19 mouse cellular contexts compared by ENCODE assay signal in genomic region chr8:103072646-103073045, GRCm38 (mm10).
DNase-seq lines count a peak whose midpoint lies in the region; ATAC-seq and TF ChIP-seq lines count a peak whose summit lies in the region.
"Had no signal": no experiment of that assay in that cellular context is flagged by ENCODE, and none has a peak within 500 bp of the region (broad histone marks: within the 10 kb centered on the region; RNA-seq: fewer than 3 reads in every experiment).

No protein-coding gene starts in this region.

- no peak overlapping the region for H3K4me2 ChIP-seq in forebrain, postnatal 0 days (ENCODE audit: low read depth)
- no peak overlapping the region for H3K4me2 ChIP-seq in midbrain, embryonic 14.5 days (ENCODE audit: low read length)
- H3K4me2 ChIP-seq: embryonic facial prominence, embryonic 12.5 days; heart, embryonic 12.5 days; limb, embryonic 12.5 days; liver, embryonic 13.5 days; lung, embryonic 15.5 days had no signal

- peaks cover 11% of the 10 kb centered on the region; the same call in 1 of the 2 replicates for H3K4me1 ChIP-seq in embryonic facial prominence, embryonic 10.5 days
- no peaks in the 10 kb centered on the region for H3K4me1 ChIP-seq in forebrain, postnatal 0 days (ENCODE audit: insufficient read depth)
- H3K4me1 ChIP-seq in midbrain, embryonic 14.5 days (ENCODE audit: control insufficient read depth, insufficient read depth, low read length): peaks cover 4% of the 10 kb centered on the region; the same call in 1 of the 2 replicates
- H3K4me1 ChIP-seq: embryonic facial prominence, embryonic 12.5 days; heart, embryonic 12.5 days; liver, embryonic 13.5 days; lung, embryonic 15.5 days had no signal

- 68% methylated on average over 1 of the region's 1 CpGs for WGBS in embryonic facial prominence, embryonic 10.5 days
- 26% methylated on average over 1 of the region's 1 CpGs for WGBS in forebrain, postnatal 0 days
- 0% methylated on average over 1 of the region's 1 CpGs for WGBS in midbrain, embryonic 14.5 days

- no peak for TF ChIP-seq CTCF in forebrain, postnatal 0 days (IDR thresholded peaks at IDR 0.05; ENCODE audit: low read depth)

- DNase-seq in embryo, embryonic 10.5 days (ENCODE audit: low spot score): peak; percentile 35
- no peak for DNase-seq in embryonic facial prominence, embryonic 10.5 days (ENCODE audit: low spot score)
- no peak for DNase-seq in forebrain, postnatal 0 days
- DNase-seq in midbrain, embryonic 14.5 days: peak; percentile 68
- no peak for DNase-seq in cerebellum, postnatal 10 days
- no peak for DNase-seq in spleen, postnatal 4 days (ENCODE audit: low spot score in 2 of 2)
- DNase-seq: adrenal gland, postnatal 25 days; cerebellum, adult 8-10 months; heart, postnatal 4 days; liver, embryonic 13.5 days; thymus, postnatal 14 days had no signal

- H3K27me3 ChIP-seq in embryonic facial prominence, embryonic 10.5 days (replicated peaks; ENCODE audit: low read depth, poor library complexity, severe bottlenecking): no peaks in the 10 kb centered on the region
- H3K27me3 ChIP-seq in forebrain, postnatal 0 days (ENCODE audit: insufficient read depth, low read length): no peaks in the 10 kb centered on the region
- H3K27me3 ChIP-seq in midbrain, embryonic 14.5 days (ENCODE audit: control insufficient read depth, insufficient read depth, low read length): no peaks in the 10 kb centered on the region
- H3K27me3 ChIP-seq: embryonic facial prominence, embryonic 12.5 days; heart, embryonic 12.5 days; limb, embryonic 12.5 days; liver, embryonic 13.5 days; lung, embryonic 15.5 days had no signal

- peak; percentile 43; the same call in 1 of the 2 replicates for ATAC-seq in forebrain, postnatal 0 days
- peak; percentile 89; the same call in 1 of the 2 replicates for ATAC-seq in midbrain, embryonic 14.5 days (ENCODE audit: low FRiP score, low TSS enrichment)
- no peak for ATAC-seq in megakaryocyte-erythroid progenitor cell, adult 5-6 weeks (replicated peaks; ENCODE audit: low FRiP score, low TSS enrichment, poor library complexity, severe bottlenecking)
- ATAC-seq: intestine, embryonic 16.5 days had no signal

- no peak overlapping the region for H3K9ac ChIP-seq in forebrain, postnatal 0 days
- H3K9ac ChIP-seq in midbrain, embryonic 14.5 days (replicated peaks; ENCODE audit: low read length): no peak overlapping the region
- H3K9ac ChIP-seq: embryonic facial prominence, embryonic 12.5 days; heart, embryonic 12.5 days; limb, embryonic 12.5 days; liver, embryonic 13.5 days; lung, embryonic 15.5 days had no signal

- no peaks in the 10 kb centered on the region for H3K9me3 ChIP-seq in embryonic facial prominence, embryonic 10.5 days
- H3K9me3 ChIP-seq in forebrain, postnatal 0 days (ENCODE audit: low read length): no peaks in the 10 kb centered on the region
- no peaks in the 10 kb centered on the region for H3K9me3 ChIP-seq in midbrain, embryonic 14.5 days (ENCODE audit: control insufficient read depth, low read length)
- H3K9me3 ChIP-seq: embryonic facial prominence, embryonic 12.5 days; heart, embryonic 12.5 days; limb, embryonic 12.5 days; liver, embryonic 13.5 days; lung, embryonic 15.5 days had no signal

- no peaks in the 10 kb centered on the region for H3K36me3 ChIP-seq in embryonic facial prominence, embryonic 10.5 days (replicated peaks)
- no peaks in the 10 kb centered on the region for H3K36me3 ChIP-seq in forebrain, postnatal 0 days (ENCODE audit: insufficient read depth)
- no peaks in the 10 kb centered on the region for H3K36me3 ChIP-seq in midbrain, embryonic 14.5 days (ENCODE audit: control insufficient read depth, insufficient read depth, low read length)
- H3K36me3 ChIP-seq: embryonic facial prominence, embryonic 12.5 days; heart, embryonic 12.5 days; limb, embryonic 12.5 days; liver, embryonic 13.5 days; lung, embryonic 15.5 days had no signal

- H3K27ac ChIP-seq in embryonic facial prominence, embryonic 10.5 days (replicated peaks): 0 out of 2 replicates have a peak overlapping the region, but pooled peaks have one; percentile 61
- H3K27ac ChIP-seq in forebrain, postnatal 0 days (ENCODE audit: low read depth, low read length): no peak overlapping the region
- H3K27ac ChIP-seq in midbrain, embryonic 14.5 days (replicated peaks; ENCODE audit: low read depth, low read length): peak overlapping the region; percentile 71
- H3K27ac ChIP-seq: embryonic facial prominence, embryonic 12.5 days; limb, embryonic 12.5 days; liver, embryonic 13.5 days; lung, embryonic 15.5 days; macrophage; stomach, postnatal 0 days had no signal

- H3K4me3 ChIP-seq in embryonic facial prominence, embryonic 10.5 days: no peak overlapping the region
- no peak overlapping the region for H3K4me3 ChIP-seq in forebrain, postnatal 0 days (ENCODE audit: low read depth, low read length)
- no peak overlapping the region for H3K4me3 ChIP-seq in midbrain, embryonic 14.5 days (replicated peaks; ENCODE audit: low read depth, low read length)
- H3K4me3 ChIP-seq: embryonic facial prominence, embryonic 12.5 days; heart, embryonic 12.5 days; limb, embryonic 12.5 days; liver, embryonic 13.5 days; lung, embryonic 15.5 days had no signal

Comparison
In these comparisons a context has a peak if more than half of its experiments do, and no peak if none do; other contexts are left out.
1. DNase-seq: peak in embryo, embryonic 10.5 days (single experiment) and midbrain, embryonic 14.5 days (single experiment); none in embryonic facial prominence, embryonic 10.5 days (single experiment), forebrain, postnatal 0 days (single experiment), cerebellum, postnatal 10 days (0 of 2) and spleen, postnatal 4 days (0 of 2).